Mouse (Mus musculus) forebrain, embryonic 13.5 days (tissue): ENCODE data around the gene Npy2r. TPM values are rescaled to one million over a fixed set of nuclear protein-coding genes. Genes with fewer than 3 reads are reported as not detected.

Experiments used
- ATAC-seq: fragments of 200-750 bp; cut with Nextera tagmentation; 2 replicates; pipeline ENCODE4 v1.8.0; 2017
- H3K27ac ChIP-seq: fragments of 300-500 bp; sonication (generic); 2 replicates; pipeline ENCODE4 v1.5.1; 2015; ENCODE audit warnings: inconsistent platforms, mild to moderate bottlenecking, moderate library complexity
- H3K27me3 ChIP-seq: fragments of 300-500 bp; sonication (generic); 2 replicates; pipeline ENCODE4 v1.6.1; 2015; ENCODE audit warnings: mild to moderate bottlenecking, inconsistent platforms
- H3K36me3 ChIP-seq: fragments of 300-500 bp; sonication (generic); 2 replicates; pipeline ENCODE4 v1.6.1; 2015; ENCODE audit warnings: mild to moderate bottlenecking, inconsistent platforms; ENCODE audit not compliant: poor library complexity, severe bottlenecking
- H3K4me1 ChIP-seq: fragments of 300-500 bp; sonication (generic); 2 replicates; pipeline ENCODE4 v1.6.1; 2015; ENCODE audit warnings: inconsistent platforms
- H3K4me2 ChIP-seq: fragments of 300-500 bp; sonication (generic); 2 replicates; pipeline ENCODE4 v1.6.1; 2015; ENCODE audit warnings: inconsistent platforms, mild to moderate bottlenecking, moderate library complexity
- H3K4me3 ChIP-seq: fragments of 300-500 bp; sonication (generic); 2 replicates; pipeline ENCODE4 v1.5.1; 2015; ENCODE audit warnings: mild to moderate bottlenecking, inconsistent platforms
- H3K9ac ChIP-seq: fragments of 300-500 bp; sonication (generic); 2 replicates; pipeline ENCODE4 v1.6.1; 2015; ENCODE audit warnings: mild to moderate bottlenecking, inconsistent platforms
- H3K9me3 ChIP-seq: fragments of 300-500 bp; sonication (generic); replicated peaks from 2 replicates; pipeline ENCODE4 v1.6.1; 2016; ENCODE audit warnings: inconsistent platforms
- WGBS: fragments of 180-500 bp; shearing (Covaris S2); methylation state at CpG from one replicate; pipeline ENCODE4 v1.1.7; 2015; 5-methylcytosine and 5-hydroxymethylcytosine counted together
- polyA plus RNA-seq: library from polyadenylated mRNA; unstranded; fragments of >200 nt; fragmentation: Nextera tagmentation; extraction: Ambion mirVana; gene quantifications from 2 replicates; pipeline ENCODE4 v1.2.1, GENCODE M21; 2015

Npy2r gene
- polyA plus RNA-seq = 0.90 and 1.3 TPM in 2 replicates

GRCm38 (mm10) chr3:82547908-82548721 is at the start of gene Npy2r:
Gene Npy2r, minus strand, starts transcription at chr3:82548084.
- no peaks in the 10 kb centered on the region for H3K36me3 ChIP-seq

GRCm38 (mm10) chr3:82557786-82558185 is 9.9 kb upstream of the Npy2r start:
- Histone ChIP-seq H3K4me3 (no peak overlapping the region), H3K27me3 (no peaks in the 10 kb centered on the region)
- WGBS = 35% methylated on average over 3 of the region's 3 CpGs

More at GRCm38 (mm10) chr3:82547908-82548721, at the start of gene Npy2r:
- ATAC-seq = peak; percentile 71
- under 1% methylated on average over 32 of the region's 32 CpGs for WGBS
- H3K27me3 ChIP-seq = peaks cover 20% of the 10 kb centered on the region
- H3K27ac ChIP-seq = no peak within 1 kb of the TSS
- H3K4me1 ChIP-seq = peaks cover 13% of the 10 kb centered on the region
- peak within 1 kb of the TSS; percentile 88 for H3K4me2 ChIP-seq
- no peaks in the 10 kb centered on the region for H3K9me3 ChIP-seq
- H3K4me3 ChIP-seq = peak within 1 kb of the TSS; percentile 47
- H3K9ac ChIP-seq = peak within 1 kb of the TSS; percentile 63

GRCm38 (mm10) chr3:82556311-82556828 is 8.5 kb upstream of the Npy2r start:
- no peak for ATAC-seq
- Histone ChIP-seq H3K4me1 (peaks cover 8% of the 10 kb centered on the region), H3K9me3 (no peaks in the 10 kb centered on the region), H3K4me2 (no peak overlapping the region), H3K36me3 (no peaks in the 10 kb centered on the region), H3K9ac (no peak overlapping the region), H3K4me3 (no peak overlapping the region), H3K27me3 (no peaks in the 10 kb centered on the region), H3K27ac (no peak overlapping the region)
- 84% methylated on average over 2 of the region's 2 CpGs for WGBS

More at GRCm38 (mm10) chr3:82557786-82558185, 9.9 kb upstream of the Npy2r start:
- Histone ChIP-seq H3K4me1 (peaks cover 8% of the 10 kb centered on the region), H3K9me3 (no peaks in the 10 kb centered on the region), H3K9ac (no peak overlapping the region), H3K36me3 (no peaks in the 10 kb centered on the region), H3K4me2 (no peak overlapping the region), H3K27ac (0 out of 2 replicates have a peak overlapping the region, but pooled peaks have one; percentile 31)
- ATAC-seq = peak; percentile 80

GRCm38 (mm10) chr3:82549932-82550331 is 2.0 kb upstream of the Npy2r start:
- WGBS = 91% methylated on average over 5 of the region's 5 CpGs
- Histone ChIP-seq H3K27ac (no peak overlapping the region), H3K4me3 (no peak overlapping the region), H3K9me3 (no peaks in the 10 kb centered on the region), H3K27me3 (peaks cover 20% of the 10 kb centered on the region), H3K9ac (no peak overlapping the region), H3K4me2 (no peak overlapping the region), H3K4me1 (peaks cover 13% of the 10 kb centered on the region), H3K36me3 (no peaks in the 10 kb centered on the region)
- ATAC-seq = no peak

- peak; percentile 59 for ATAC-seq
- 2% methylated on average over 9 of the region's 9 CpGs for whole genome bisulfite sequencing
- Histone ChIP-seq H3K4me2 (peak overlapping the region; percentile 88), H3K27me3 (peaks cover 20% of the 10 kb centered on the region), H3K36me3 (no peaks in the 10 kb centered on the region), H3K9me3 (no peaks in the 10 kb centered on the region), H3K4me1 (peaks cover 13% of the 10 kb centered on the region), H3K9ac (peak overlapping the region; percentile 63; the same call in 1 of the 2 replicates), H3K4me3 (peak overlapping the region; percentile 47), H3K27ac (no peak overlapping the region)
Measured at GRCm38 (mm10) chr3:82548753-82549152, 869 bp upstream of the Npy2r start.

GRCm38 (mm10) chr3:82541449-82541848 is 6.4 kb downstream of the Npy2r start:
- Histone ChIP-seq H3K9ac (no peak overlapping the region), H3K9me3 (no peaks in the 10 kb centered on the region), H3K36me3 (no peaks in the 10 kb centered on the region), H3K4me2 (no peak overlapping the region), H3K4me3 (no peak overlapping the region), H3K27me3 (peaks cover 5% of the 10 kb centered on the region; the same call in 1 of the 2 replicates), H3K4me1 (no peaks in the 10 kb centered on the region), H3K27ac (no peak overlapping the region)
- WGBS = 82% methylated on average over 2 of the region's 2 CpGs
- ATAC-seq = no peak

GRCm38 (mm10) chr3:82539951-82540350 is 7.9 kb downstream of the Npy2r start:
- Histone ChIP-seq H3K4me2 (no peak overlapping the region), H3K36me3 (no peaks in the 10 kb centered on the region), H3K27me3 (no peaks in the 10 kb centered on the region), H3K4me1 (no peaks in the 10 kb centered on the region), H3K9ac (no peak overlapping the region), H3K4me3 (no peak overlapping the region), H3K27ac (no peak overlapping the region), H3K9me3 (no peaks in the 10 kb centered on the region)
- WGBS = 87% methylated on average over 5 of the region's 5 CpGs
- ATAC-seq = no peak

- H3K27me3 ChIP-seq = no peaks in the 10 kb centered on the region
- ATAC-seq = no peak
- no peaks in the 10 kb centered on the region for H3K36me3 ChIP-seq
- H3K4me3 ChIP-seq = no peak overlapping the region
- H3K4me2 ChIP-seq = no peak overlapping the region
- 80% methylated on average over 1 of the region's 1 CpGs for WGBS
- H3K9me3 ChIP-seq = no peaks in the 10 kb centered on the region
- no peak overlapping the region for H3K27ac ChIP-seq
- no peak overlapping the region for H3K9ac ChIP-seq
- H3K4me1 ChIP-seq = no peaks in the 10 kb centered on the region
Measured at GRCm38 (mm10) chr3:82524792-82525191, 23.1 kb downstream of the Npy2r start.

- Histone ChIP-seq H3K9me3 (no peaks in the 10 kb centered on the region), H3K4me1 (no peaks in the 10 kb centered on the region), H3K4me3 (no peak overlapping the region), H3K27me3 (no peaks in the 10 kb centered on the region), H3K27ac (no peak overlapping the region), H3K9ac (no peak overlapping the region), H3K36me3 (no peaks in the 10 kb centered on the region), H3K4me2 (no peak overlapping the region)
- WGBS = 90% methylated on average over 4 of the region's 4 CpGs
- no peak for ATAC-seq
Measured at GRCm38 (mm10) chr3:82498006-82498405, 49.9 kb downstream of the Npy2r start.

Other genes starting within 250 kb of the Npy2r start
- 42.5 and 52.1 TPM in 2 replicates for gene Map9, start 190.0 kb downstream of the Npy2r start, polyA plus RNA-seq